Mouse (Mus musculus): ENCODE data around the gene Adh5.
A peak's percentile ranks its signal among the peaks of the same experiment; 100 is the strongest.

The Adh5 gene

DNA sequence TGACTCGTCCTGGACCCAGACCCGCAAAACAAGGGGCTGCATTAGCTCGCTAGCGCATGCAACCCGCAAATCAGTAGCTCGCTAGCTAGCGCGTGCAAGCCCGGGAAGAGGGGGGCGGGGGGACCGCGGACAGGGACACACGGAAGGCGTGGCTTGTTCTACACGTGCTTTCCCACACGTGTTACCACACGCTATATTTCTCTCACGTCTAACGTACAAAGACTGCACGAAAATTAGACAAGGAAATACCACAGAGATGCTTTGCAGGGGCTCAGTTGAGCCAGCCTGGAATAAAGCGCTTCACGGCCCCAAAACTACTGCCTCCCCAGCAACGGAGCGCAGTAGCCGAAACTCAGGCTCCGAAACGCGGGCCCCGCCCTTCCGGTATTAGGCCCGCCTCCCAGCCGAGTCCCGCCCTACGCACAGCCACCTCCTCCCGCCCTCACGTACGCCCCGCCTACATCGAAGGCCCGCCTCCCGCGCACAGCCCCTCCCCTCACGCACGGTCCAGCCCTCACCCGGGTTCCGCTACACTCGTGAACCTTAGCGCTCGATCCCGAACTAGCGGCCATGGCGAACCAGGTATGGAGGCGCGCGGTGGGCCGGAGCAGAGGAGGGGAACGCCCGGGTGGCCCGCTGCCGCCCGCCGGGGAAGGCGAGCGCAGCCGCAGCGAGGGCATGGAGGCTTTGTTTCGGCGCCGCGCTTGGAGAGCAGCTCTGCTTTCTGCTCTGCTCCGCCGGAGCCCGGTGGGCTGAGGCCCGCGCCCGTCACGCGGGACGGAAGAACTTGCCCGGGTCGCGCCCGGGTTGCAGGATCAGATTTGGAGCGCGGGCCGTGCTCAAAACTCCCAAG lies at the start of gene Adh5:
Gene Adh5, plus strand, starts transcription at position 482 of the 853 bp plus-strand sequence.
- DNase-seq (ENCODE audit: low spot score): peak; percentile 84

DNA sequence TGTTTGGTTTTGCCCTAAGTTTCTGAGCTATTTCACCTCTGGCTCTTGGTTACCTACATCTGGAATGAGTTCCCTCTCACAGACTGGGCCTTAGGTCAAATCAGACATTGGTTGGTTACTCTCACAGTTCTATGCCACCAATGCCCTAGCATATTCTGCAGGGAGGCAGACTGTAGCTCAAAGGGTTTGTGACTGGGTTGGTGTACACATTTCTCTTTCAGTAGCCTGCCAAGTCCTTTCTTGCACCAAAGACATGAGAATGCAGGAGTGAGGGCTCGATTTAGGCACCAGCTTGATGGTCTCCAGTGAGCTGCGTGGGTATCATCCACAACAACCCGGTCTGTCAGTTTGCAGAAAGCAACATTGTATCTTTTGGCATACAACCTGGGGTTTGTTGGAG lies 38.0 kb upstream of the Adh5 start:
- DNase-seq (ENCODE audit: low spot score): no peak

DNA sequence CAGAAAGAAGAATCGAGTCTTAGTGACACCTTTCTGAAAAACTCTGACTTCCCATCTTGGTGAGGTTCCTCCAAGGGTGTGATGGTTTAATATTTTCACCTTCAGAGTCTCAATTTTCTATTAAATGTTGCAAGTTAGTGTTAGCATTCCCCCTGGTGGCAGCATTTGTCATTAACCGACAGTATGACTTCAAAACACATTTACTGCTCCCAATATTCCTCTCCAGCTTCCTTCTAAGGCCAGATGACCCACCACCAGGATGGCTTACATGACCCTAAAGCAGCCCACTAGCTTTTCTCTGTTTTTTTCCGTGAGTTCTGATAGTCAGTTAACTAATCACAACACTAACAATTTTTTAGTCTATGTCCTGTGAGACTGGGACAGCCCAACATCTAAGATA lies 37.6 kb upstream of the Adh5 start:
- DNase-seq (ENCODE audit: low spot score): peak; percentile 62

DNA sequence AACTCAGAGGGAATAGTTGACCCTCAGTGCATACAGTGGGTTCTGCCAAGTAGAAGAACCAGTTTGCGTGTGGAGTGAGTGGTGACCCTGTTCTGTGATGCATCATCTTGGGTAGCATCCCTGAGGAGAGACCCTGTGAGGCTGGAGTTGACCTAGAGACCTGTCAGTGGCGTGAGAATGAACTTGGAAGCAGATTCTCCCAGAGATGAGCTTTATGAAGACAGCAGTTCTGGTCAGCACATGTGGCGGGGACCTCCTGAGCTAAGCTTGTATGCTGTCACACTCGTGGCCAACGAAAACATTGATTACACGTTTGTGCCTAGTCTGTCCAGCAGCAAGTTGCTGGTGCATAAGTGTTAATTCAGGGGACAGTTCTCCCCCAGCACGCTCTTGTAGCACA lies 37.1 kb upstream of the Adh5 start:
- DNase-seq (ENCODE audit: low spot score): no peak

DNA sequence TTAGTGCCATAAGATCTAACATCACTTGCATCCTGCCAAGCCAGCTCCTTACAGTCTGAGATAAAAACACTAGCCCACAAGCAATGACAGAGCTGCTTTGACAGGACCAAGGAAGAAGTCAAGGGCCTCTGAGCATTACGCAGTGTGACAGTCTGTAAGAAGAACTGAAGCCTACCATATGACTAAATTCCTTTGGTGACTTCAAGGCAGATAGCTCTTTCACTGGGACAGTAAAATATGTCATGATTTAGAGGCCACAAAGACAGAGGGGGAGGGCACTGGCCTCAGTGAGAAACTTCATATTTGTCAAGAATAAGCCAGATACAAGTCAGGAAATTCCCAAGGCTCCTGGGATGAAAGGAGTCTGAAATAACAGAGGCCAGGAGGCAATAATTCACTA lies 35.0 kb upstream of the Adh5 start:
- DNase-seq (ENCODE audit: low spot score): no peak

DNA sequence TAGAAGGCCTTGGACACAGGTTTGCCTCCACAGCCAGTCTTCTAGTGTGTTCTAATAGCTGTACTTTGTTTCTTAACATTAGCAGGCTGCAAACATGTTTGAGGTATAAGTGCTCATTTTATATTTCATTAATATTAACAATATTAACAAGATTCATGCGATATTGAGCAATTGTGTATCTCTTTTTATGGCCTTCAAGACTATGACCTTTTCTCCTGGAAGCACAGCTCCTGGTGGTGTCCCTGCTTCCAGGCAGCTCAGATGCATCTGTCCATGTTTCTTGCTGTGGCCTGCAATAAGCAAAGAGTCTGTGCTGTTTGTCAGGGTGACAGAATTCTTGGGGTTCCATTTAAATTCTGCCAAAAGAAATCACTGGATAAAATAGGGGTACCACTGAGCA lies 33.3 kb upstream of the Adh5 start:
- DNase-seq (ENCODE audit: low spot score): no peak

DNA sequence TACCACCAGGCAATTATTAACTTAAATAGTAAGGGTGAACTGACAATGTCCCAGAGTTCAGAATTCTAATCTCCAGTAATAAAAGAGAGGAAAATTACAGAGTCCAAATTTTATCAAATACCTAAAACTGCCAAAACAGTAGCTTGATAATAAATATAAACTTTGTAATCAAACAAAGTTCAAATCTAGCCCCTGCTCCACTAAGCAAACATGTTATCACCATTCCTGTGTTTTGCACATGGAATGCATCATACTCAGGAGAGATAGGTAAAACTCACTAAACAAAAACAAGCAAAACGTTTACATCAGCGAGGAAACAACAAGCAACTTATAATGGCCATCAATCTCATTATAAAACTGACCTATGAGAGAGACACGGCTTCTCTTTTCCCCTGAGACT lies 32.7 kb upstream of the Adh5 start:
- no peak for DNase-seq (ENCODE audit: low spot score)

DNA sequence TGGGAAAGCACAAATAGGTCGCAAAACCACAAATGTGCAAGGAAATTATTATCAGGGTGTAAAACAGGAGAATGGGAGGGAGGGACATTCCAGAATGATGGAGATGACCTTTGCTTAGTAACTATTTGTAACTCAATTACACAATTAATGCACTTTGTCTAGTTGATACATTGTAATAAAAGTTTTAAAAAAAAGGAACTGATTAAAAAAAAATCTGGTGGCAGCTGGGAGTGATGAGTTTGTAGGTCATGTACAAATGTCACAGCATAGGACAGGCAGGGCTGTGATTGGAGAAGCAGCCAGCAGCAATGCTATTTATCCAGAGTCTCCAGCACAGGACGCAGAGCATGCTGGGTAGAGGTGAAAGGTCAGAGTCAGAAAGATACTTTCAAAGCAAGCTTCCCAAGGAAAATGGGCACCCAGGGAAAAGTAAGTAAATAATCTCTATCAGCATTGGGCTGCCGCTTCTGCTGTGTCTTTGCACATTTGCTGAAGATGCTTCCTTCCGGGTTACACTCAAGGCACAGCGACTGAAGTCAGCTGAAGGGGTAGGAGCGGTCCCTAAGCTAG lies 27.7 kb upstream of the Adh5 start, which contains the start of gene Adh4:
Gene Adh4, plus strand, starts transcription at position 346 of the 570 bp plus-strand sequence.
- no peak for DNase-seq (ENCODE audit: low spot score)

DNA sequence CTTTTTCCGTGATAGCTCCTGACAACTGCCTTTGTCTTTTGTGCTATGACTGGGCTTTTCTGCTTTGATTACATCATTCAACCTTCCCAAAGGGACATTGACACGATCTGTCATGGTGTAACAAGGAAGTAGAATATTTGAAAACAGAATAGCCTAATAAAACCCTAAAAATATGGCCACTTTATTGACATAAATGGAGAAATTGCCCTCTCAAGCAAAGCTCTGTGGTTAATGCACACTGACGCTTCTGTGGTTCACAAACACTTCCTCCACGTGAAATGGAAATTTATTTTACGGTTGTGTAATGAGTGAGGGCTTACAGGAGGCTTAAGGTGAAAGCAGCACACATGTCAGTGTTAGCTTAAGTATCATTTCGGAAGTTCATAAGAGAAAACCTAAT lies 23.5 kb upstream of the Adh5 start:
- DNase-seq (ENCODE audit: low spot score): no peak

DNA sequence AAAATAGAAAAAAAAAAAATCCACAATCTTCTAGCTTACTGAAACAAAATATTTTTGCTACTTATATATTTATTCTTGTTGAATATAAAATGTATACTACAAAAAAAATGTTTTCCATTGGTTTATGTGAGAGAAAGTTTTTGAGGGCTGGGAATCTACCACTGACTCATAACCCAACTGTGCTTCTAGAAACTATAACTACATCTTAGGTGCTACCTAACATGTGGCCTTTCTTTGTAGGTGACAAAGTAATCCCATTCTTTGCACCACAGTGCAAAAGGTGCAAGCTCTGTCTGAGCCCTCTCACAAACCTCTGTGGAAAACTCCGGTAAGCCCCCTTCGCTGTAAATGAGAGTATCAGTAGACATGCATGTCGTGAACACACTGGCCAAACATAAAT lies 22.5 kb upstream of the Adh5 start:
- no peak for DNase-seq (ENCODE audit: low spot score)

DNA sequence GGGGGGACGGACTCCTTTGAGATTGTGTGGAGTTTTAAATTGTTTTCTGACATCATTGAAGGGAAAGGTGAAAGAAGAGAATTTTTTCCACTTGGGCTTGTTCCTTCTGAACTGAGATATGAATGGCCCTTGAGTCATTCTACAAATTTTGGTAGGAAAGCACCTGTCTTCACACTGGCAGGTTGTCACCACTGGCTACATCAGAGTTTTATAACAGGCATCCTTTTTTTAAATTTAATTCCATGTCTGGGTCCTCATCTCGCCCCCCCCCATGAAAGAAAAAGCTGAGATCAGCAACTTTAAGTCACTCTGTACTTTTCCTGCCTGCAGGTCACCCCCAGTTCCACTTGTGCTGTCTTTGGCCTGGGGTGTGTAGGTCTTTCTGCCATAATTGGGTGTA lies 19.2 kb upstream of the Adh5 start:
- DNase-seq (ENCODE audit: low spot score): no peak

DNA sequence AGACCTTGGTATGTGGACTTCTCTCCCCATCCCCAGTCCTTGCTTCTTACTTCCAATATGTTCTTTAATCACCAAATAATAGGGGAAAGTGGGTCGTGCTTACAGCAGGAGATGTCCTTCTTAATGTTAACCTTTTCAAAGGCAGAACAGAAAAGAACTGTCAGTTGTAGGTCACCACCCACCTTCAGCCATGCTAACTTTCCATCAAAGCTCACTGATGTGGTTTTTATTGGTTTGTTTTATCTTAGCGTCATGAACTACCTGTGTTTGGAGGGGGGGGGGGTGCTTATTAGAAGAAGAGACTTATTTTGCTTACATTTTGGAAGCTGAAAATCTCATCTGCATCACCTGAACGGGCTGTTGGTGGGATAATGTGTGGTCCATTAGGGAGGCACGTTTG lies 18.6 kb upstream of the Adh5 start:
- DNase-seq (ENCODE audit: low spot score): no peak

DNA sequence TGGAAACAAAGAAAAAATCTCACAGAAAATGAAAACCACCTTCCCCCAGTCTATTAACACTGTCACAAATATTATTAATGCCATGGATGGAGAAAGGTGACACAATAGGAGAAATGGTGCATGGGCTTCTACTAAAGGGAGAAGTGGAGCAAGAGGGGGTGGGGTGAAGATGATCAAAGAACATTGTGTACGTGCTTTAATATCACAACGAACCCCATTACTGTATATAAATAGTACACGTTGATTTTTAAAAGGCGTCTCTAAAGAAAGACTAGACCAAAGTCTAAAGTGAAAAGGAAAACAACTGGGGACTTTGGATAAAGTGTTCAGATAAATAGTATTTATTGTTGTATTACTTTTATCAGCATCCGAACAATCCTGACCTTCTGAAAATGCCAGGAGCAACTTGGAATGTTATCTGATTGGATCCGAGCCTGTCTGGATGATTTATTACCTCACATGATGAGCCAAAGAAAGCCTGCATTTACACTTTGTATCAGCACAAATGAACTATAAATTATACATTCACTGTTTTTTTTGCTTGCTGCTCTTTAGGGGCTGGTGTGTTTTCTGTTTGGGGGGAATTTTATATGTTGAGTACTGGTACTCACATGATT lies 12.4 kb upstream of the Adh5 start:
- no peak for DNase-seq (ENCODE audit: low spot score)

DNA sequence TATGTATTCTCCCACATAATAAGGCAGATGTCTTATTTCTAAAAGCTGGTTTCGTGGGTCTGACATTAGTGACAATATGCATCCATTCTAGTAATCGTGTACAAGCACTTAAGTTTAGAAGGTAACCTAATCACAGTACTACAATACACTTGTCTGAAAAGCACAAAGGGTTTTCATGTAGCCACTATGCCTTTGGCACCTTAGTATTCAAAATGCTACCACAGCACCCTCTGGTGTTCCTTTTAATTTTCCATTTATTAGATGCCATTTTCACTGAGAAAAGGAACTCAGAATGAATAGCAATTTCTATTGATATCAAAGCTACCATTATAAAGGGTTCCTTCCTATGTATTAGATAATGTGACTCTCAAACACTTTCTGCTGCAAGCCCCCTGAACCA lies 11.1 kb upstream of the Adh5 start:
- DNase-seq (ENCODE audit: low spot score): no peak

DNA sequence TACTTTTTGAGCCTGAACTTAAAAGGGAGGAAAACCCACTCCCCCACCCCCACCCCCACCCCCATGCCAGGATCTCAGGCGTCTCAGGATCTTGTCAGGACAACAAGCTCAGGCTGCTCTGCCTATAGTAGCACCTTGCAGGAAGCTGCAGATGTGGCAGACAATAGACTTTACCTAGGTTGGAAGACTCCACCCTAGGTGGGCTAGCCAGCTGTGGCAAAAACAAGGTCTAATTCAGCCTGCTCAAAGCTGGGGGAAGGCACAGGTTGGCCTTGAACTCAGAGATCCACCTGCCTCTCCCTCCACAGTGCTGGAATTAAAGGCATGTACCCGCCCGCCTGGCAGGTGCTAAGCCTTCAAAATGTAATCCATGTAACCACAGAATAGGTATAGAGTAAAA lies 4.2 kb upstream of the Adh5 start:
- DNase-seq (ENCODE audit: low spot score): no peak

DNA sequence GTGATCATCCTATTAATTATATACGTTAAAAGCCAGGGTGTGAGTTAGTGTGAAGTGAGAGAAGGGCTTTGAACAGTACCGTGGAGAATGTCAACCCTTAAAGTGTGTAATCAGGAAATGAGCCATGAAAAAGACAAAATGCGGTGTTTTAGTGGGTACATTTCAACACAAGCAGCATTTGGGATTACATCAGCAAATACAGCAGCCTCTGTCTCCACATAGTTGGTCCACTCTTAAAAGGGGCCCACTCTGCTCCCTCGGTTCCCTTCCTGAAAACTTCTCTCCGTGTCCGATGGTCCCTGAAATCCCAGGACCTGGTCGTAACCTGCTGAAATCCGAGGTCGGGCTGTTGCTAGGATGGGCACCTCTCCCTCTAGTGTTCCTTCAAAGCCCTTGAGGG lies 690 bp upstream of the Adh5 start:
- DNase-seq (ENCODE audit: low spot score): no peak

DNA sequence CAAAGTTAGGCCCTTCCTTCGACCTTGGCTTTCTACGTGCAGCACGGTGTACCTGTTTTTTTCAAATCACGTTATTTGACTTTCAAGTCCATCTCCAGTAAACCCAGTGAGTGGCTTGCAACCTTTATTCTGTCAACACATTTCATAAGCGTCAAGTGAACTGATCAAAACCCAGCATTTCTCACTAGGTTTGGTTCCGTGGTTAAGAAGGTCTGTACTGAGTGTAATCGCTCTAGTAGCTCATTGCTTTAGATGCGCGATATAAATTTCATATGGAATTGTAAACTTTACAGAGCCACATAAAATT lies 525 bp downstream of the Adh5 start:
- DNase-seq (ENCODE audit: low spot score): no peak

DNA sequence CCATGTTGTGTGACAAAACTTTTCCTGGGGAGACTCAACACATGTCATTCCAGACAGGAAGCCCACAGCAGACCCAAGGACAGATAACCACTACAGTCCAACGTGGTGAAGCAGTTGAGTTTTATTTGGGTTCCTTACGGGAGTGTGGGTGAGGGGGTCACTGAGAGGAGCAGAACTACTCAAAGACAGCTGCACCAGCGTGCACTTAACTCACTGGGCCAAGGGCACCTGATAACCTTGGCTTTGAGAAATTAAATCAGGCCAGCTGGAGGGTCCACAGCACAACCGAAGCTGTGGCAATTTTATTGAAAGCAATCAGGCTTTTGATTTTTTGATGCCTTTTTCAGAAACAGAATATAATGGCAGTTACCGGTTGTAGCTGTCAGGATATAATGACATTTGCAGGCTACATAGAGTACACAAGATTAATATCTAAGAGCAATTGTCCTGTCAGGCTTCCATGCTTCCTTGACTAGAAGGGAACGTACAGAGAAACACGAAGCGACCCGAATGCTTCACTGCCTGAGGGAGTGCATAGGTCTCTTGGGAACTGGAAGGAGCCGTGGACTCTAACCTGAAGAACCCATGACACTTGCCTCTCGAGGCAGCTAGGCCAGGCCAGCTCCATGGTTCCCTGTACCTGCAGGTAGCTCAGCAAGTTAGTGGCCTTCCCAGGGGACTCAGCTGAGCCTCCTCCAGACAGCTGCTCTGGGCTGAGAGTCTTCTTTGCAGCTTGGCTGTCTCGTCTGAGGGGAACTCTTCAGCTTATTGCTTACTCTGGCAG lies 5.4 kb downstream of the Adh5 start:
- no peak for DNase-seq (ENCODE audit: low spot score)

DNA sequence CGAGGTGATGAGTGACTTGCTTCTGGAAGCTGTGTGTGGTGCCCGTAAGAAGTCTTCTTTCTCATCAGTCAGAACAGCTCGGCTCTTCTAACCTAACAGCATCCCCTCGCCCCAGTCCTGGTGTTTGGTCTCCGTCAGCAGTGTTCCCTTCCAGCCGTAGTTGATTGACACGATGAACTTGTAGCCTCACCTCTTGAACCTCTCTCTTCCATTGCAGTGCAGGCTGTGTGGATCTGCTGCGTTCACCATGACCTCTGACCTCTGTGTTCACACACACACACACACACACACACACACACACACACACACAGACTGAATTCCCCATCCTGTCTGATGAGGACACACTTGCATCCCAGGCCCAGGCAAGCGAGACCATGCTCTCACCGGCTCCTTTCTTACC lies 9.3 kb downstream of the Adh5 start:
- no peak for DNase-seq (ENCODE audit: low spot score)

DNA sequence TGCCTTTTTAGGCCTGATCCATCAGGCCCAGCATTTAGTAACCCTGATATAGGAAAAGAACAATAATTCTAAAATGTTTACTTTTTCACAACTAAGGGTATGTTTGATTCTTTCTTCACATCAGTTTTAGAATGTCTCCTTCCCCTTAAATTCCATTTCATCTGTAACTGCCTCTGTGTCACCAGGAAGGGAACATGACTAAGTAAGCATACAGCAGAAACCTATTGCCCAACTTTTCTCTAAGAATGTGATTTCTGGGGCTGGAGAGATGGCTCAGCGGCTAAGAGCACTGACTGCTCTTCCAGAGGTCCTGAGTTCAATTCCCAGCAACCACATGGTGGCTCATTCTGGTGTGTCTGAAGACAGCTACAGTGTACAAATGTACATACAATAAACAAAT lies 11.3 kb downstream of the Adh5 start:
- DNase-seq (ENCODE audit: low spot score): no peak

DNA sequence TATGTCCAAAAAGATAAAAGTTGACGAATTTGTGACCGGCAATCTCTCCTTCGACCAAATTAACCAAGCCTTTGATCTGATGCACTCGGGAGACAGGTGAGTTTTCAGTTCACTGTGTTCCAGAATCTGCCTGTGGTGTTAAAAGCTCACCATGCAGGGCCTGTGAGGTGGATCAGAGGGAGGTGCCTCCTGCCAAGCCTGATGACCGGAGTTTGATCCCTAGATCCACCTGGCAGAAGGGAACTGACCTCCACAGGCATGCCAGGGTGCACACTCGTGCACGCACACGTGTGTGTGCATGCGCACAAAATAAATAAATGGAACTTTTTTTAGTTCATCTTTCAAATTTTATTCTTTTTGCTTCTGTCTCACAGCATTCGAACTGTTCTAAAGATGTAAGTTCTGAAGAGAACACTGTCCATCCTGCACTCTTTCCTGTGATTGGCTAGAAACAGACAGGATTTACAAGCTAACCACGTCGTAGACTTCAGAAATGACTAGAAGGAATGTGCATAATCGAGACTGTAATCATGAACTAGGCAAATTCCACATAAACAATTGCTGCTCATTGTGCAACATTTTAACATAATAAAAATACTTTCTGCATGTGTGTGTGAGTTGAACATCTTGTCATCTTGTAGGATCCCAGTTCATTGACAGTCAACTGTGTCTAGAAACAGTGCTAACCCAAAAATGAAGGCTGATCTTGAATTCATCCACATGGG lies 12.0 kb downstream of the Adh5 start:
- no peak for DNase-seq (ENCODE audit: low spot score)

DNA sequence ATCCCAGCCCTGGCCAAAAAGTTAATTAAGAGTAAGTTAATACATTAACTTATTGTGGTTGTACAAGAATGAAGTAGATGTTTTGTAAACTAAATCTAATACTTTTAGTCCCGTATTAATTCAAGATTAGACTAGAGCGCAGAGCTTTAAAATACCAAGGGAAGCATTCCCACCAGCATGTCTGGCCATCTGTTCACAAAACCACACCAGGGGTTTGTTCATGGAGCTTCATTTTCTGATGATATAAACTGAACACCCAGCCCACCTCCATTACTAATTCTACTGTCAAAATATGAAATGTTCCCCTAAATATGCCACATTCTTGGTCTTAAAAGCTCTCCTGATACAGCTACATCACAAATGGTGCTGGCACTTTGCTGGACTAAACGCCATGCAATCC lies 15.5 kb downstream of the Adh5 start:
- DNase-seq (ENCODE audit: low spot score): no peak

Measured in urinary bladder, postnatal 25 days (tissue).